Mouse (Mus musculus): ENCODE measurements at regions not wholly inside any gene's neighbourhood (a gene's known extent, or its start where the extent isn't known, plus 50 kb on each side); places are given as distances from the start of the nearest gene placed in this dataset.

- no peak for DNase-seq (ENCODE audit: low spot score in 2 of 2)
These were observed 101.3 kb downstream of the Tmco5 start for GRCm38 (mm10) chr2:116979561-116980391.

GRCm38 (mm10) chr2:116980692-116981091 is 102.2 kb downstream of the Tmco5 start:
- DNase-seq (ENCODE audit: low spot score in 2 of 2): no peak

DNA sequence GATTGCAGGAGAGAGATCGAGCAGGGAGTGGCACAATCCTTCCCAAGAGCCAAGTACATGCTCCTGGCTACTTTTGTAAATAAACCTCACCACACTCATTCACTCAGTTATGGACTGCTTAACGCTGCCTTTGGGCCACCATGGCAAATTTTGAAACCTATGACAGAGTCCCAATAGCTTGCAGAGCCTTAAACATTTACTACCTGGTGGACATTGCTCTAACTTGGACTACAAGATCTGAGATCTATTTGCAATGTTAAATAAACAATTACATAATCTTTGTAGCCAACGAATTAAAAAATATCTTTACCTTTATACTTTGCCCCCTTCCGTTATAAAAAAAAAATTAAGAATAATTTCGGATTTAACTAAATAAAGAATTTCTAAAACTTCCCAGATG is 104.9 kb downstream of the Tmco5 start:
- DNase-seq (ENCODE audit: low spot score in 2 of 2): no peak

GRCm38 (mm10) chr2:116983821-116984351 is 105.4 kb downstream of the Tmco5 start:
- no peak for DNase-seq (ENCODE audit: low spot score in 2 of 2)

DNA sequence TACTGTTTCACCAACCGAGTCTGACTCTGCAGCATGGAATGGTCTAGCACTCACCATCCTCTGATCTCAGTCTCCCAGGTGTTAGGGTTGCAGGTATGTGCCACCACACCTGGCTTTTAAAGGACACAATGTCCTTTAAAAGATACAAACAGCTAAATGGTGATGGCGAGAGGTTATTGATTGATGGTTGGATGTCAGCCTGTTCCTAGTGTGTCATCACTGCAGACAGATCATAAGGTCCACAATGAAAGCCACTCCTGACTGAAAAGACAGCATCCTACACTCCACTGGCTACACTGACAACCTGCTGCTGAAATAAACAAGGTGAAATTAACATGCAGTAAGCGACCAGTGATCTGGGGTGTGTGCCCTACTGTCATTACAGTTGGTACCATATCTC is 106.1 kb downstream of the Tmco5 start:
- no peak for DNase-seq (ENCODE audit: low spot score in 2 of 2)

- no peak for DNase-seq (ENCODE audit: low spot score in 2 of 2)
These were observed 107.1 kb downstream of the Tmco5 start for GRCm38 (mm10) chr2:116985549-116985948.

DNA sequence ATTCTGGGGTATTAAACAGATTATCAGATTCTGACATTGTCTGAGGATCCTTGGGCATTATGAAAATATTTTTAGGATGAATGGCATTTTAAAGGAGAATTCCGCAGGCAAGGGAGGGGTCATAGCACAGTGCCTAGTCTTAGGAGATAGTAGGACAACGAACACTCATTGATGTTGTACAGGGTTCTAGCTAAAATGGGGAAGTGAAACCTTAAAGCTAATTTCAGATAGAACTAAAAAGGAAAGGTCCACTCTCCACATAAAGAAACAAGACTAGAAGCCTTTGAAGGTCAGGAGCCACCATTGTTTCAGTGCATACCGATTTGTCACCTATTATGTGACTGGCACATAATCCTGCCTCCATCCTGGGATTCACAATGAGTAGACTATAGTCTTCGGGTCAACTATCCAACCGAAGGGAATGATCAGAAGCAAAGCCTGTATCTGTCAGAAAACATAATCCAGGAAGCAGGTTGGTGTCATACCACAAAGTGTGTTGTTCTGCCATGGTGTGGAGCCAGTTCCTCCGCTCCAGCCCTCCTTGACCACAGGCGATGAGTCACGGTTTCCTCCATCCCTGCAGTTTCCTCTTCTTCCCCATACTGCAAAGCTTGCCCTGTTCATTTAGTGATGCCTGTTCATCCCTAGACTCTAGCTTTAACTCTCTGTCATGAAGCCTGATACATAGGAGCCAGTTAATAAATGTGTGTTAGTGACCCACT is 110.6 kb downstream of the Tmco5 start:
- DNase-seq (ENCODE audit: low spot score in 2 of 2): no peak

DNA sequence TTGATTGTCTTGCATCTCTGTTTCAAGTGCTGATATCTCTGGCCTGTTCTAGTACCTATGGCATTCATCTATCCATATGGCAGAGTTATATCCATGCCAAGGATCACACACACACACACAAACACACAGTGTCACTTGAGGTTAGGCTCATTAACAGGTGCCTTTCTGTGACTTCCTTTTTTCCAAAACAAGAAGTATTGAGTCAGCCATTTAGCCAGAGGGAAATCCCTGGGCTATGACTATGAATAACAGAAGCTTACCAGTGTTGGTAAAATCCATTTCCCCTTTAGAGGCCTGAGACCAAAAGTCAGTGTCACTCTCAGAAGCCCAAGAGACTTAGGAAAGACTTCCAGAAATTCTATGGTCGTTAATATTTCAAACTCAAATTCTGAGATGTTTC is 111.6 kb downstream of the Tmco5 start:
- DNase-seq (ENCODE audit: low spot score in 2 of 2): no peak

- no peak for DNase-seq (ENCODE audit: low spot score in 2 of 2)
These were observed 113.1 kb downstream of the Tmco5 start for GRCm38 (mm10) chr2:116991561-116992042.

- no peak for DNase-seq (ENCODE audit: low spot score in 2 of 2)
These were observed 115.2 kb downstream of the Tmco5 start for GRCm38 (mm10) chr2:116993724-116994123.

- no peak for DNase-seq (ENCODE audit: low spot score in 2 of 2)
These were observed 117.8 kb downstream of the Tmco5 start for GRCm38 (mm10) chr2:116996302-116996701.

DNA sequence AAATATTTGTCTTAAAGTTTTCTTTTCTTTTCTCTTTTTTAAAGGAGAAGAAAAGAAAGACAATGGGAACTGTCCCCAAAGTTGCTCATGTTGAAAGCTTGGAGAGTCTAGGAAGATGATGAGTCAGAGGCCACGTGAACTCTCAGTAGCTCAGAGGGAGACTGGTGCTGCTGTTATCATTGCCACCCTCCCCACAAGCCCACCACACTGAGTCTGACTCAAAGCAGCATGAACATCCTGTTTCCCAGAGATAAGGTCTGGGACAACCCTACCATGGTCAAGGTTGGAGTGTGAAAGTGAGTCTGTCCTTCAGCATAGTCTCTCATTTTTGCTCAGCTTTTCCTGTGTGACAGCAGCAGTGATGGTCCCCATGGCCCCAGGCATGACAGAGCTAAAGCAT is 120.3 kb downstream of the Tmco5 start:
- DNase-seq (ENCODE audit: low spot score in 2 of 2): no peak

- DNase-seq (ENCODE audit: low spot score in 2 of 2): no peak
These were observed 121.1 kb downstream of the Tmco5 start for GRCm38 (mm10) chr2:116999592-116999991.

DNA sequence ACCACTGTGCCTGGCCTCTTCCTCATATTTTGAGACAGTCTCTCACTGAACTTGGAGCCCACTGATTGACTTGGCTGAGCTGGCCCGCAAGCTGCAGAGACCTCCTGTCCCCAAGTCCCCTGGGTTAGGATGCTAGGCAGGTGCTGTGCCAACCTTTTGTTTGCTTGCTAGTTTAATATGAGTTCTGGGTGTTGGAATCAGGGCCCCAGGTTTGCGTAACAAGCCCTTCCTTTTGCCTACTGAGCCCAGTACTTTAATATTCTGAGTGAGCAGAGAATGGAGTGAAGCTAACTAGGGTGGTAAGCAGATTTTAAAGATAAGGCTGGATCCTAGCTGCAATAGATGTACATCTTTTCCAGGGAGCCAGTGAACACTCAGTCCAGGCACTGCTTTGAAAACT is 117.2 kb upstream of the Spred1 start:
- no peak for DNase-seq (ENCODE audit: low spot score in 2 of 2)

GRCm38 (mm10) chr2:117006846-117007245 is 114.3 kb upstream of the Spred1 start:
- DNase-seq (ENCODE audit: low spot score in 2 of 2): no peak

DNA sequence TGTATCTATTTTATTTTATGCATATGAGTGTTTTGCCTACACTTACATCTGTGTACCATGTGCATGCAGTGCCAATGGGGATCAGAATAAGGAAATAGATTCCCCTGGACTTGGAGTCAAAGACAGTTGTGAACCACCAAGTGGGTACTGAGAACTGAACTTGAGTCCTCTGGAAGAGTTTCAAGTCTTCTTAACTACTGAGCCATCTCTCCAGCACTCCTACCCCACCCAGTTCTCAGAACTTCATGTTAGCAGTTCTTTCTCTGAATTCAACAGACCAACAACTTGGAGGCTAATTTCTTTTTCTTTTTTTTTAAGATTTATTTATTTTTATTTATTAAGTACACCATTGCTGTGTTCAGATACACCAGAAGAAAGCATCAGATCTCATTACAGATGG is 112.3 kb upstream of the Spred1 start:
- no peak for DNase-seq (ENCODE audit: low spot score in 2 of 2)

- DNase-seq (ENCODE audit: low spot score in 2 of 2): peak; percentile 37 to 64
These were observed 111.2 kb upstream of the Spred1 start for GRCm38 (mm10) chr2:117010001-117010400.

DNA sequence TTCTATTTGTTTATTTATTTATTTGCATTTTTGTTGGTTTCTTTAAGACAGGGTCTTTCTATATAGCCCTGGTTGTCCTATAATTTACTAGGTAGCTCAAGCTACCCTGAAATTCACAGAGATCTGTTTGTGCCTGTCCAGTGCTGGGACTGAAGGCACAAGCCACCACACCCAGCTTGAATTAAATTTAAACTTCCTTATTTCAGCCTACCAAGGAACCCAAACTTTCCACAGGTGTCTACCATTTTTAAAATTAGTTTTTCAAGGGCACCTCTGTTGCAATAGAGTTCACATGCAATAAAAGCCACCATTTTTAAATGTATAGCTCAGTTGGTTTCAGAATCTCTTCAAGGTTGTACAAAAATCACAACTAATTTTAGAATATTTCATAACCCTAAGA is 110.2 kb upstream of the Spred1 start:
- DNase-seq (ENCODE audit: low spot score in 2 of 2): no peak

GRCm38 (mm10) chr2:117017921-117018651 is 103.1 kb upstream of the Spred1 start:
- DNase-seq (ENCODE audit: low spot score in 2 of 2): peak; percentile 50 to 65

- DNase-seq (ENCODE audit: low spot score in 2 of 2): peak in 1 of 2 experiments; percentile 11
These were observed 102.1 kb upstream of the Spred1 start for GRCm38 (mm10) chr2:117018917-117019538.

DNA sequence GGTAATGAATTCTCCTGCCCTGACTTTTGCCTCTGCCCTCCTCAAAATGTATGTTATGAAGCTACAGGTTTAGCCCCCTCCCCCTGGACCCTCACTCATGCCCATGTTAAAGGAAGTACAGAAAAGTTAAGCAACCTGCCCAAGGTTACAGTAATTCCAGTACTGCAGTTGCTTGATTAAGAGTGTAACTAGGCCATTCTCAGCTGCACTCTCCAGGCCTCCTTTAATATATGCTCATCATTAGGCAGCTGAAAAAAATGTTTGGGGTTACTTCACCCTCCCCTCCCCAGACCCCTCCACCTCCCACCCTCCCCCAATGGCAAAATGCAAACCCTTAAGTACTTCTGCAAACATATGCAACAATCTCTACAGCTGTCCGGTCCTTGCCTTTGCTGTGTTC is 101.6 kb upstream of the Spred1 start:
- DNase-seq (ENCODE audit: low spot score in 2 of 2): no peak

Data from layer of hippocampus, adult 18-20 months (tissue).